Mouse (Mus musculus): ENCODE results near the gene Elf2. TPM values are rescaled to one million over a fixed set of nuclear protein-coding genes. Genes with fewer than 3 reads are reported as not detected.

Elf2 gene
- total RNA-seq, 2 experiments from 2014 or later, result 43.5 to 43.6 TPM

GRCm38 (mm10) chr3:51204441-51204840 lies 136.0 kb downstream of the Elf2 start:
- DNase-seq, result no peak
- intact Hi-C loops (cut with DNase I; ENCODE audit: low total_unique reads), result no loop called here

GRCm38 (mm10) chr3:51203906-51204305 lies 136.6 kb downstream of the Elf2 start:
- DNase-seq, result no peak

More at GRCm38 (mm10) chr3:51203906-51204305, 136.6 kb downstream of the Elf2 start:
- intact Hi-C loops (cut with DNase I; ENCODE audit: low total_unique reads), result no loop called here

Small RNA genes within 50 kb of the gene (microRNA-seq; reads per million reads assigned to microRNA genes)
- gene Gm24282, result 0 reads per million in 2 experiments

Other genes starting within 250 kb of the Elf2 start
- gene Noct, start 116.2 kb downstream of the Elf2 start, total RNA-seq (2021), result 10 to 100 TPM; 17.0 to 35.4 TPM
- under 1 TPM; 0.24 to 0.29 TPM for gene Mgarp, start 56.1 kb upstream of the Elf2 start, total RNA-seq (2021)
- 1,000 to 10,000 TPM; 1,012 to 1,143 TPM for gene Ndufc1, start 68.3 kb upstream of the Elf2 start, total RNA-seq (2021)
- gene Naa15, start 74.5 kb upstream of the Elf2 start, total RNA-seq (2021), result 10 to 100 TPM; 37.9 to 55.4 TPM
- gene Rab33b, start 143.3 kb upstream of the Elf2 start, total RNA-seq (2021), result 1 to 10 TPM; 8.1 to 9.5 TPM
- 100 to 1,000 TPM; 113 to 116 TPM for gene Setd7, start 220.2 kb upstream of the Elf2 start, total RNA-seq (2021)